Mouse (Mus musculus) lung, adult 2 months (tissue): ENCODE data around the gene Gorasp1.

Experiments
- CTCF ChIP-seq: fragments of 200-500 bp; IDR thresholded peaks from 2 replicates; pipeline ENCODE4 v1.5.1; 2011; ENCODE audit warnings: mild to moderate bottlenecking, low read length, control low read depth; ENCODE audit not compliant: insufficient read depth
- POLR2A ChIP-seq: fragments of 200-500 bp; IDR thresholded peaks from 2 replicates; pipeline ENCODE4 v1.6.1; 2011; ENCODE audit warnings: low read depth, mild to moderate bottlenecking, control low read depth, low read length, borderline replicate concordance; ENCODE audit errors: extremely low read depth

DNA sequence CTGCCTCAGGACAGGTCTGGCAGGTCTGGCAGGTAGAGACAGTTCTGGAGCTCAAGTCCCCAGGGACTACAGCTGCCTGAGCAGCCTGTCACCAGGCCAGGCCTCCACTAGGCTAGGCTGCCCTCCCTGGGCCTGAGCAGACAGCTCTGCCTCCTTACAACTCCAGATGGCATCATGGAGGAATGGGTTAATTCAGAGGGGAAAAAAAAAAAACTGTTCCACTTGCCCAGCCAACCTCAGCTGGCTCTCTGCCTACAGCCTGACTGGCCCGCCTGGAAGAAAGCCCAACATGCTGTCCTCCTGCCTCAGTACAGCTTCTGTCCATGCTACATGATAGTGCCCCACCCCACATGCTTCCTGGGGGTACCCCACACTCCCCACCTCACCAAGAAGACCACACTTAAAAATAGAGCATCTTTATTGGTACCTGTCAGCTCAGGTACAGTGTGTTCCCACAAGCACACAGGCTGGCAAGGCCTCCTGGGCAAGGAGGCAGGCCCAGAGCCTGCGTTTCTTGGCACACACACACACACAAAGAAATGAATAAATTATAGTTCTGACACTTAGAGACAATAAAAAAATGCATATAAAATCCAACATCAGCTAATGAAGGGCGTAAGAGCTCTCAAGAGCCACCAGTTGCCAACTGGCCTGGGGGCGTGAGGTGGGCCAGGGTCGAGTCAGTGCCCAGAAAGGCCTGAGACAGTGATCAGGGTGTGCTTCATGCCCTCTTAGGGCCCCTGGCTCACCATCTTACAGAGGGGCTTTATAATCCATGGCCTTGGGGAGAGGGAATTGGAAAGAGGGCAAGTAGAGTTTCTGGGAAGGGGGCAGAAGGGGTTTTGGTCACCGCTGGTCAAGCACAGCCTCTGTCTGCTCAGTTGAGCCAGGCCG lies 33.6 kb upstream of the Gorasp1 start:
- TF ChIP-seq CTCF (no peak), POLR2A (no peak)
